Mouse (Mus musculus) C2C12 (cell line): ENCODE measurements at regions not wholly inside any gene's neighbourhood (a gene's known extent, or its start where the extent isn't known, plus 50 kb on each side); places are given as distances from the start of the nearest gene placed in this dataset.

Experiments used
- H3K27me3 ChIP-seq: one replicate; pipeline ENCODE4 v1.6.1; 2011; ENCODE audit not compliant: control insufficient read depth, insufficient read depth, insufficient read length
- H3K36me3 ChIP-seq: one replicate; pipeline ENCODE4 v1.6.1; 2011; ENCODE audit not compliant: control insufficient read depth, insufficient read depth
- H3K4me3 ChIP-seq: one replicate; pipeline ENCODE4 v1.5.1; 2011; ENCODE audit warnings: mild to moderate bottlenecking, control low read depth; ENCODE audit not compliant: poor library complexity, insufficient read depth, severe bottlenecking
- H3K79me2 ChIP-seq: one replicate; pipeline ENCODE4 v1.6.1; 2011; ENCODE audit not compliant: control insufficient read depth, insufficient read depth
- H3K79me3 ChIP-seq: one replicate; pipeline ENCODE4 v1.6.1; 2011; ENCODE audit warnings: low read depth, control low read depth
- H3ac ChIP-seq: one replicate; pipeline ENCODE3; 2011; ENCODE audit warnings: low read depth; ENCODE audit not compliant: control insufficient read depth, insufficient read length
- CEBPB ChIP-seq: IDR thresholded peaks from one replicate; pipeline ENCODE4 v1.6.1; 2011; ENCODE audit warnings: low read depth, mild to moderate bottlenecking, control low read depth, moderate library complexity
- CTCF ChIP-seq: IDR thresholded peaks from one replicate; pipeline ENCODE4 v1.5.1; 2011; ENCODE audit not compliant: control insufficient read depth, insufficient read depth, insufficient read length
- FOSL1 ChIP-seq: IDR thresholded peaks from one replicate; pipeline ENCODE4 v1.8.0; 2011; ENCODE audit warnings: mild to moderate bottlenecking, low read length; ENCODE audit not compliant: poor library complexity, insufficient read depth, severe bottlenecking
- MAX ChIP-seq: IDR thresholded peaks from one replicate; pipeline ENCODE4 v1.6.1; 2011; ENCODE audit warnings: mild to moderate bottlenecking, control low read depth
- MYOD1 ChIP-seq: IDR thresholded peaks from one replicate; pipeline ENCODE4 v1.6.1; 2011; ENCODE audit warnings: low read depth; ENCODE audit not compliant: control insufficient read depth, insufficient read length
- MYOG ChIP-seq: IDR thresholded peaks from one replicate; pipeline ENCODE4 v1.6.1; 2011; ENCODE audit not compliant: control insufficient read depth, insufficient read length; ENCODE audit errors: extremely low read depth
- USF1 ChIP-seq: IDR thresholded peaks from one replicate; pipeline ENCODE4 v1.6.1; 2011; ENCODE audit warnings: low read depth, mild to moderate bottlenecking, control low read depth, moderate library complexity

DNA sequence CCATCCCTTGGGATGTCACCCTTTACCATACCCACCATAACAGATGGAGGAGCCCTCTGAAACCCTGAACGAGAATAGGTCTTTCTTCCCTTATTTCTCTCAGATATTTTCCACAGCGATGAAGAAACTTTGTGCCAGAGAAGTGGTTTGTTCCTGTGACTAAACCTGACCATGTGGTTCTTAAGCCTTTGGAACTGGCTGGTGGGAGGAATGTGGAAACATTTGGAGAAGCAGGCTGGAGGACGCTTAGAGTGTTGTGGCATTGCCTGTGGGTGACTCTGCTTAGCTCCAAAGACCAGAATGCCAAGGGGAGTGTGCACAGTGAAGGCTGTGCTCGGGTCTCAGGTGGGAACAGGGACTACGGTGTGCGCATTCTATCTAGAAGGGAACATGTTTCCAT lies 77.7 kb upstream of the Otos start:
- H3K27me3 ChIP-seq: no peaks in the 10 kb centered on the region
- H3ac ChIP-seq: no peak overlapping the region
- no peak overlapping the region for H3K4me3 ChIP-seq
- TF ChIP-seq CEBPB (no peak), FOSL1 (no peak), MYOG (no peak), MYOD1 (no peak), MAX (no peak), USF1 (no peak), CTCF (no peak)
- H3K79me3 ChIP-seq: no peaks in the 10 kb centered on the region
- H3K36me3 ChIP-seq: no peaks in the 10 kb centered on the region
- no peaks in the 10 kb centered on the region for H3K79me2 ChIP-seq

DNA sequence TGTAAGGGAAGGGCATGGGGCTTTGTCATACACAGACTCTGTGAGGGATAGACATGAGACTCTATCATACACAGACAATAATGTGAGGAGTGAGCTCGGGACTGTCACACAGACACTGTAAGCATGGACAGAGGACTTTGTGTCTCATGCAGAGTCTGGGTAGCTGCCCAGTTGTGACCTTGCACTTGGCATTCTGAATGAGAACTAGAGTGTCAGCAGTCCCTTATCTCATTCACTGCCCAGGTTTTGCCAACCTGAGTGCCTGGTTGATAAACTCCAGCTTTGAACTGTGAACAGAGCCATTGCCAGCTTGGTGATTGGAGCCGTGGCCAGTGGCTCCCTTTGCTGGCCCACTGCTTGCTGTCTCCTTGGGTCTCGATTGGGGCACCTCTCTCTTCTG lies 75.5 kb upstream of the Otos start:
- no peak overlapping the region for H3ac ChIP-seq
- H3K27me3 ChIP-seq: no peaks in the 10 kb centered on the region
- no peak overlapping the region for H3K4me3 ChIP-seq
- H3K36me3 ChIP-seq: no peaks in the 10 kb centered on the region
- no peaks in the 10 kb centered on the region for H3K79me2 ChIP-seq
- TF ChIP-seq MYOG: no peak
- TF ChIP-seq MYOD1: no peak
- TF ChIP-seq USF1: no peak
- TF ChIP-seq CEBPB: no peak
- TF ChIP-seq MAX: no peak
- TF ChIP-seq CTCF: no peak
- no peak for TF ChIP-seq FOSL1
- H3K79me3 ChIP-seq: no peaks in the 10 kb centered on the region

DNA sequence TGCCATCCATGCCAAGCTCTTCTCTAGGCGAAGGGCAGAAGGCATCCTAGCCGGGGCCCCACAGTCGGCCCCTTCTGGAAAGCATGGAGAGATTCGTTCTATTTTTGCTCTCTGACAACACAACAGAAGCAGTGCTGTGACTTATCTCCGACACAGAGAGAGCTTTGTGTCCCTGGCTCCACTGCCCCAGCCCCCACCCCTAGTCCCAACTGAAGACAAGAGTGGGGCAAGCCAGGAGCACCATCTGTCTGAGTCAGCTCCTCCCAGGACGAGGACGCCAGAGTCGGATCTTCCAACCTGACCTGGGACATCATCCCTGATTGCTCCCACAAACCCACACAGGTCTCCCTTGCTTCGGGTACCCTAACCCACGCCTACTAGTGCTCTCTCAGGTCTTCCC lies 71.9 kb upstream of the Otos start:
- H3K27me3 ChIP-seq: no peaks in the 10 kb centered on the region
- no peaks in the 10 kb centered on the region for H3K79me2 ChIP-seq
- no peaks in the 10 kb centered on the region for H3K36me3 ChIP-seq
- no peak overlapping the region for H3K4me3 ChIP-seq
- H3K79me3 ChIP-seq: no peaks in the 10 kb centered on the region
- TF ChIP-seq MAX: no peak
- TF ChIP-seq CTCF: no peak
- no peak for TF ChIP-seq USF1
- no peak for TF ChIP-seq CEBPB
- no peak for TF ChIP-seq MYOD1
- TF ChIP-seq FOSL1: no peak
- no peak for TF ChIP-seq MYOG
- H3ac ChIP-seq: no peak overlapping the region

DNA sequence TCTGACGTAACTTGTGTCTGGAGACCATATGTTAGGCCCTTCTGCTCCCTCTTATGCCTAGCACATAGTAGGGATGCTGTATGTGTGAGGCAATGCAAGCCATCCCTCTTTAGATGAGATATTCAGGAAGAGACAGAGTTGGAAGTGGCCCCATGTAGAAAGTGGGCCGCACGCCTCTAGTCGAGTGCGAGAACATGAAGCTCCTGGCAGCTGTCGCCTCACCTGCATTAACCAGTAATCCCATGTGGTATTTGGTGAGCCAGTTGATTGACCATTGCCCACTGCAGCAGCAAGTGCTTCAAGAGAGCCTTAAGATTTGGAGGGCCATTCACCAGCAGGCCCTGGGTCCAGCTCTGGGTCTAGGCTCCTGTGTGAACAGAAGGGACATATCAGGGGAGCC lies 71.2 kb upstream of the Otos start:
- TF ChIP-seq MYOD1: no peak
- TF ChIP-seq MYOG: no peak
- TF ChIP-seq CEBPB: no peak
- TF ChIP-seq USF1: no peak
- TF ChIP-seq MAX: no peak
- no peak for TF ChIP-seq CTCF
- TF ChIP-seq FOSL1: no peak
- Histone ChIP-seq H3K79me2 (no peaks in the 10 kb centered on the region), H3K36me3 (no peaks in the 10 kb centered on the region), H3K4me3 (no peak overlapping the region), H3K79me3 (no peaks in the 10 kb centered on the region), H3K27me3 (no peaks in the 10 kb centered on the region), H3ac (no peak overlapping the region)

DNA sequence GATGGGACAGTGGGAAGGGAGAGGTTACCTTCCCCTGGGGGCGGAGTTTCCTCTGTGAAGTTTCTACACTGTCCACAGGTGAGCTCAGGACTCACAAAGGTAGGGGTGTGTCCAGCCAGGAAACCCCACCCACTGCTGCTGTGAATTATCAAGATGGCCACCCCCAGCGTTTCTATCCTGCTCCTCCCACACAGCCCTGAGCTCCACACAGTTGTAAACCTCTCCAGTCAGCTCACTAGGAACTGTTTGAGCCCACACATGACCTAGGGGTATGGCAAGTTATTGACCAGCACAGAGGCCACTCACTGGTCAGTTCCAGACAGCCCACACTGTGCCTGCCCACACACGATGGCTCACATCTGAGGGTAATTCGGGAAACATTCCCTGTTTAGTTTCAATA lies 69.5 kb upstream of the Otos start:
- TF ChIP-seq MAX (no peak), CTCF (no peak), USF1 (no peak), CEBPB (no peak), FOSL1 (no peak), MYOG (no peak), MYOD1 (no peak)
- no peaks in the 10 kb centered on the region for H3K27me3 ChIP-seq
- no peaks in the 10 kb centered on the region for H3K79me2 ChIP-seq
- no peak overlapping the region for H3ac ChIP-seq
- H3K79me3 ChIP-seq: no peaks in the 10 kb centered on the region
- H3K36me3 ChIP-seq: no peaks in the 10 kb centered on the region
- no peak overlapping the region for H3K4me3 ChIP-seq

DNA sequence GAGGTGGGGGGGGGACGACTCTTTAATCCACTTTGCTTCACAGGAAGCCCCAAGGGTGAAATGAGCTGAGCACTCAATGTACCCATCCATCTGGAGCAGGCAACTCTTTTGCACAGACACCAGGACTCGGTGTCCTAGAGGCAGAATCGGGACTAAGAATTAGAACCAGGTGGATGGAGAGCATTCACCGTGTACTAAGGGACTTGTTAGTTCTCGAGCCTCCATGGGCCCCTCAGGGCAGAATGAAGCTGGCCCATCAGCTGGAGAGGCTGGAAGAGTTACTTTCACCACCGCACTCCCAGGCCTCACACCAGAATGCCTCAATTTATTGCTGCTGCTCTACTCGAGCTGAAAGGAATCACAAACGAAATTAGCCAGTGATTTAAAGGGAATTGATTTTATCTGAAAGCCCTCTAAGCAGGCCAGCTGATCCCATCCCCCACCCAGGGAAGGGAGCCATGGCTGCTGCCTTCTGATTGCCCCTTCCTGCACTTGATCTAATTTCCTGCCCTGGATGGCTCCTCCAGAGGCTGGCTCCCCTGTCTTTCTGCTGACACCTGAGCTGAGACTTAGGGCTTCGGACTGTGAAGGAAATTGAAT lies 66.2 kb upstream of the Otos start:
- Histone ChIP-seq H3K36me3 (no peaks in the 10 kb centered on the region), H3K4me3 (no peak overlapping the region), H3ac (no peak overlapping the region), H3K27me3 (no peaks in the 10 kb centered on the region), H3K79me2 (no peaks in the 10 kb centered on the region), H3K79me3 (no peaks in the 10 kb centered on the region)
- TF ChIP-seq CTCF (no peak), USF1 (no peak), CEBPB (no peak), MYOD1 (no peak), FOSL1 (no peak), MAX (no peak), MYOG (no peak)
